Mouse (Mus musculus): ENCODE results near the gene Nrcam.

The Nrcam gene

GRCm38 (mm10) chr12:44602269-44602957 lies 273.7 kb downstream of the Nrcam start:
- in situ Hi-C loops (cut with MboI, MseI), result loop anchor here in 1 of 2 experiments (25.0 kb wide), 1 partner anchor 585 kb away; no protein-coding TSS in a partner anchor

- in situ Hi-C loops (cut with MboI, MseI), result loop anchor here in 1 of 2 experiments (25.0 kb wide), 1 partner anchor 584 kb away; no protein-coding TSS in a partner anchor
Observed at GRCm38 (mm10) chr12:44602958-44603331, 274.3 kb downstream of the Nrcam start.

GRCm38 (mm10) chr12:44617001-44617421 lies 288.3 kb downstream of the Nrcam start:
- in situ Hi-C loops (cut with MboI, MseI), result loop anchor here in 1 of 2 experiments (25.0 kb wide), 1 partner anchor 570 kb away; no protein-coding TSS in a partner anchor

DNA sequence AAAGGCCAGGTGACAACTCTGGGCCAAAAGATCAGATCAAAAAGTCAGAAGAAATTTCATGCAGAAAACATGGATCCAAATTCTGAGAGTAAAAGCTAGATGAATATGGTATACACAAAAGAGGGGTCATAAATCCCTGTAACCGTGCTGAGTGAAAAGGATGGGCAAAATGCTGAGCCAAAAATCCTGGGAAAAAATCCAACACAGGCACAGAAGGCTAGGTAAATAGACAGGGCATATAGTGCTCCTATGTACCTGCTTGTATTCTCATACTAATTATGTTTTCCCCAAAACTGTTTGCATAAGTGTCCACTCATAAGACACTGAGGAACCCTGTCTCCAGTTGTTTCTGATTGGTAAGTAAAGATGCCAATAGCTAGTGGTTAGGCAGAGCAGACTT lies 288.8 kb downstream of the Nrcam start:
- in situ Hi-C loops (cut with MboI, MseI), result loop anchor here in 1 of 2 experiments (25.0 kb wide), 1 partner anchor 570 kb away; no protein-coding TSS in a partner anchor

DNA sequence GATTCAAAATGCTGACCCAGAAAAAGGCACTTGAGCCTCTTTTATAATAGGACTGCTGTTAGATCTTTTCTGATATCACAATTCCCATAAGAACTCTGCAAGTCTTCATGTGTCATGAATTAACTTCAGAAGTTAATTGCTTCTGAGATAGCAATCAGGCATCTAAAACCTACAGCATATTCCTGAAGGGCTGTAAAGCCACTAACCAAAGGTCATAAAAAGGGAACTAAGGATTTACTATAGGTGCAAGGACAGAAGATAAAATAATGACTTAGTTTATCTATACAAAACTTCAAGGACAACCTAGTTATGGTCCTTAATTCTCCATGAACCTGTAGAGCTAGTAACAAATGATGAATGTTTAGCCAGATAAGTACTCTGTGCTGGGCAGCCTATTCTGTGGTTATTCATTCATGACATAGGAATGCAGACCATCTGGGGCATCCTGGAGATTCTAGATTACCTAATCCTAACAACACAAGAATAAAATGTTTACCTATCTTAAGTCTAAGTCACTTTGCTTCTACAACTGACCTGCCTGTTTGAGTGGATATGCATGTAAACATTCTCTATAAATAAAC lies 310.7 kb downstream of the Nrcam start:
- in situ Hi-C loops (cut with MboI, MseI), result no loop called here

DNA sequence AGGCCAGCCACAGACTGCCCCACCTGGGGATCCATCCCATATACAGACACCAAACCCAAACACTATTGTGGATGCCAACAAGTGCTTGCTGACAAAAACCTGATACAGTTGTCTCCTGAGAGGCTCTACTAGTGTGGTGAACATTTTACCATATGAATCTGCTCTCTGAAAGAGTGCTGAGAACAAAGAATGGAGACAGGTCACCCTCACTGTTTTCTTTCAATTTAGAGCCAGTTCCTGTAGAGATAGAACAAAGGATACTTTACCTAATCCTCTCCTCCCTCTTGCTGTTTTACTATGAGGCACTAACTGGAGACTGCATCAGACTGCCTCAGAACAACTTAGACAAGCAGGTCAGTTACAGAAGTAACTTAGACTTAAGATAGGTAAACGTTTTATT lies 311.9 kb downstream of the Nrcam start:
- in situ Hi-C loops (cut with MboI, MseI), result no loop called here

All from T-helper 17 cell (primary cell).